Mouse (Mus musculus) small intestine, adult 2 months (tissue): ENCODE measurements around the gene Il21. TPM values are rescaled to one million over a fixed set of nuclear protein-coding genes. Genes with fewer than 3 reads are reported as not detected.

Source experiments
- H3K27ac ChIP-seq: fragments of 200-500 bp; 2 replicates; pipeline ENCODE4 v1.5.1; 2012; ENCODE audit warnings: low read depth, low read length, control low read depth, inconsistent platforms; ENCODE audit not compliant: insufficient read depth
- H3K27me3 ChIP-seq: fragments of 200-500 bp; 2 replicates; pipeline ENCODE4 v1.6.1; 2012; ENCODE audit warnings: mild to moderate bottlenecking, moderate library complexity, low read length, inconsistent platforms; ENCODE audit not compliant: control insufficient read depth, insufficient read depth
- H3K36me3 ChIP-seq: fragments of 200-500 bp; 2 replicates; pipeline ENCODE4 v1.6.1; 2012; ENCODE audit warnings: mild to moderate bottlenecking, low read length, control low read depth, inconsistent platforms; ENCODE audit not compliant: control insufficient read depth, insufficient read depth
- H3K4me1 ChIP-seq: fragments of 200-500 bp; 2 replicates; pipeline ENCODE4 v1.6.1; 2012; ENCODE audit warnings: low read length, inconsistent platforms, mixed read lengths; ENCODE audit not compliant: control insufficient read depth, insufficient read depth, insufficient read length
- H3K4me3 ChIP-seq: fragments of 200-500 bp; 2 replicates; pipeline ENCODE4 v1.5.1; 2012; ENCODE audit warnings: low read depth, mild to moderate bottlenecking, control low read depth, inconsistent platforms, low read length, moderate library complexity
- CTCF ChIP-seq: fragments of 200-500 bp; IDR thresholded peaks from 2 replicates; pipeline ENCODE4 v1.5.1; 2012; ENCODE audit warnings: low read depth, mild to moderate bottlenecking, control low read depth, inconsistent platforms, low read length, moderate library complexity, mixed read lengths; ENCODE audit not compliant: insufficient replicate concordance, insufficient read length; ENCODE audit errors: extremely low read depth
- POLR2A ChIP-seq: fragments of 200-500 bp; IDR thresholded peaks from 2 replicates; pipeline ENCODE4 v1.6.1; 2012; ENCODE audit warnings: low read depth, mild to moderate bottlenecking, control low read depth, inconsistent platforms, low read length, moderate library complexity
- WGBS: fragments of 180-500 bp; shearing (Covaris S2); methylation state at CpG from one replicate; pipeline ENCODE4 v1.1.7; 2018; 5-methylcytosine and 5-hydroxymethylcytosine counted together
- polyA plus RNA-seq: library from polyadenylated mRNA; depleted of rRNA; stranded (reverse); fragments of >200 nt; gene quantifications from 2 replicates; pipeline ENCODE4 v1.2.3, GENCODE M21; 2012; rRNA removed

The Il21 gene
- polyA plus RNA-seq = not detected in 2 replicates

DNA sequence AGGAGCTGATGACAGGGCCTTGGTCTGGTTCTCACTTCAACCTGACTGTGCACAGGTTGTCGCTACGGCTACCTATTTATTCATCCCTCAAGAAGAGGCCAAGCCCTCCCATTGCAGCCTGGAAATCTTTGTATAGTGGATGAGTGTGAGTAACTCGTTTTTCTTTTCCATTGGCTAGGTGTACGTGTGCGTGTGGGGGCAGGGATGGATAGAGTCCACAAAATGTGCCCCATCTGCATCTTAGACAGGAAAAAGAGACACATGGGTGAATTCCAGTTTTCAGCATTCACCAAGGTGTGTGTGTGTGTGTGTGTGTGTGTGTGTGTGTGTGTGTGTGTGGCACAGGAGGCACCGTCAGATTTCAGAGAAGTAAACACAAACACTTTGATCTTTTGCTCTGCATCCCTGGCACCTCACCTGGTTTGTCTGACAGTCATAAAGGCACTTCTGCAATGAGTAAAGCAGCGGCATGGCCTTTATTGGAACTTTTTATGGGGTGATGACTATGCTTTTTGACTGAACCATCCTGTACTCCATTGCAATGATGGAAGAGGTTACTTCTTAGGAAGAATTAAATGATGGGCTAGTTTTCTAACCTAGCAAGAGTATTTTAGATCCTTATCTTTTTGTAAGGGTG, at the start of gene Il21:
Il21 (minus strand) TSS at position 51 of the 637 bp plus-strand sequence.
- Histone ChIP-seq H3K4me3 (no peak within 1 kb of the TSS), H3K4me1 (no peaks in the 10 kb centered on the region), H3K27ac (no peak within 1 kb of the TSS), H3K27me3 (no peaks in the 10 kb centered on the region; the same call in 1 of the 2 replicates), H3K36me3 (no peaks in the 10 kb centered on the region)
- WGBS = 75% methylated on average over 7 of the region's 7 CpGs
- no peak for TF ChIP-seq CTCF
- TF ChIP-seq POLR2A = no peak

DNA sequence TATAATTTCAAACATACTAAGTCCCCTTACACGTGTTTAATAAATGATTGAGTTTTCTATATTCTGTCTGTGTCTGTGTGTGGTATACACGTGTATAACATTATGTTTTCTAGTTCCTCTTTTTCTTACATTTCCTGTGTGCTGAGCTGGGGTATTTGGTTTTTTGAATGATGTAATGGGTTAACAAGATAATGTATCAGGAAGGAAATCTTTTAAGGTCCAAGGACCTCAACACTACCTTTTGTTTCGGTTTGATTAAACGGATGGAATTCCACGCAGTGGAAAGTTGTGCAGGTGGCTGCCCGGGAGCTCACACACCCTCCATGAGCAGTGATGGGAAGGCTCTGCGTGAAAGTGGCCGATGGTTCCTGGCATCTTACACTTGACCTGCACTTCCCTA, 48.4 kb upstream of the Il21 start:
- TF ChIP-seq CTCF = no peak
- no peak for TF ChIP-seq POLR2A
- Histone ChIP-seq H3K27ac (no peak overlapping the region), H3K36me3 (no peaks in the 10 kb centered on the region), H3K27me3 (no peaks in the 10 kb centered on the region), H3K4me1 (no peaks in the 10 kb centered on the region), H3K4me3 (0 out of 2 replicates have a peak overlapping the region, but pooled peaks have one; percentile 10)
- WGBS = 47% methylated on average over 8 of the region's 8 CpGs

GRCm38 (mm10) chr3:37280221-37280620, 47.8 kb upstream of the Il21 start:
- Histone ChIP-seq H3K27ac (no peak overlapping the region), H3K4me1 (no peaks in the 10 kb centered on the region), H3K27me3 (no peaks in the 10 kb centered on the region), H3K36me3 (no peaks in the 10 kb centered on the region), H3K4me3 (no peak overlapping the region)
- TF ChIP-seq CTCF (no peak), POLR2A (no peak)
- 77% methylated on average over 1 of the region's 1 CpGs for WGBS

DNA sequence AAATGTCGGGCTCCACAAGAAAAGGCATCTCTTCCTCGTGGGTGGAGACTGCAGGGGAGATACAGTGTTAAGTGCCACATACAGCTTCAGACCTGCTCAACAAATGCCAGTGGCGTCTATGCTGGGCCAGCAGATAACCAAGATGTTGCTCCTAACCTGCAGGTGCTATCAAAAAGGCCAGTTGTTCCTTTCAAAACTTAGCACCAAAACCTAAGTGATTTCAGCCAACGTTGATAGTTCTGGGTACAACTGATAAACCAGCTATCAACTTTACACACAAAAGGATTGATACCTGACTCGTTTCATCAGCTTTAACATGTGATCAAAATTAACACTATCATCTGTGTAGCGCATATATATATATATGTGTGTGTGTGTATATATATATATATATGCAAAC, 42.2 kb upstream of the Il21 start:
- Histone ChIP-seq H3K4me3 (no peak overlapping the region), H3K27ac (no peak overlapping the region), H3K36me3 (no peaks in the 10 kb centered on the region), H3K27me3 (no peaks in the 10 kb centered on the region), H3K4me1 (no peaks in the 10 kb centered on the region)
- TF ChIP-seq POLR2A (no peak), CTCF (no peak)
- WGBS = 64% methylated on average over 6 of the region's 6 CpGs

DNA sequence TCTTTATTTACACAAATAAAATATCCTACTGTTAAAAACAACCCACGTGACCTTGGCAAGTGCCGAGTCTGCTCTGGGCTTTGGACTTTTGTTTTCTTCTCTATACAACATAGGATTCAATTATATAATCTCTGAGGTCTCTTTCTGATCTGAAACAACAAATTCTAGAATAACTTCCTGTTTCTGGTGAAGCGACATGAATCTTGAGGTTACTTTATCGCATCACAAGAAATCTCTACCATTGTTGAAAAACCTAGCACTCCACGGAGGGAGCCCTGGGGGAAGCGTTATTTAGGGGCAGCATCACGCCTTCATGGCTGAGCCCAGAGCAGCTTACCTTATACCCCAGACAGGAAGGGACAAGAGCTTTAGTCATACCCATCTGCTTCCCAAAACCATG, 40.7 kb upstream of the Il21 start:
- 70% methylated on average over 7 of the region's 7 CpGs for WGBS
- TF ChIP-seq POLR2A (no peak), CTCF (no peak)
- no peaks in the 10 kb centered on the region for H3K36me3 ChIP-seq
- H3K27ac ChIP-seq = no peak overlapping the region
- no peak overlapping the region for H3K4me3 ChIP-seq
- no peaks in the 10 kb centered on the region for H3K4me1 ChIP-seq
- H3K27me3 ChIP-seq = no peaks in the 10 kb centered on the region

DNA sequence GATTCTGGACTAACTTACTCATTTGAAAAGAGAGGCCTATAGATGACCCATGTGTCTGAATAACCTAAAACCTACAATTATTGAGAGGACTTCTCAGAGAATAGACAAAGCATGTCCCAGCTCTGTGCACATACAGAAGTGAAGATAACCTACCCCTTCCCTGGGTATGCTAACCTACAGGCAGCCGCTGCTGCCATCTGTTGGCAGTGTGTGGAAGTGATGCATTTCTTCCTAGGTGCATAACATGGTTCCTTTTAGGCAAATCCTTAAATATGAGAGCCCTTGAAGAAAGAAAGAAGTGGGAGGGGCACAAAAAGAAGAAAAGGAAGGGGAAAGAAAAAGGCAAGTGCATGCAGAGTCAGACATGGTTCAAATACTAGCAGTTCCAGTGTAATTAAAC, 38.8 kb upstream of the Il21 start:
- Histone ChIP-seq H3K4me1 (no peaks in the 10 kb centered on the region), H3K4me3 (no peak overlapping the region), H3K27ac (no peak overlapping the region), H3K36me3 (no peaks in the 10 kb centered on the region), H3K27me3 (no peaks in the 10 kb centered on the region)
- WGBS = 16% methylated on average over 1 of the region's 1 CpGs
- no peak for TF ChIP-seq POLR2A
- peak; percentile 69; the same call in 1 of the 2 replicates for TF ChIP-seq CTCF

GRCm38 (mm10) chr3:37269926-37270325, 37.5 kb upstream of the Il21 start:
- TF ChIP-seq POLR2A = no peak
- TF ChIP-seq CTCF = no peak
- H3K27ac ChIP-seq = no peak overlapping the region
- no peaks in the 10 kb centered on the region for H3K27me3 ChIP-seq
- H3K4me3 ChIP-seq = no peak overlapping the region
- 77% methylated on average over 4 of the region's 4 CpGs for WGBS
- no peaks in the 10 kb centered on the region for H3K36me3 ChIP-seq
- no peaks in the 10 kb centered on the region for H3K4me1 ChIP-seq
